Mouse (Mus musculus) heart, embryonic 11.5 days (tissue): Measurements from ENCODE around the gene Arhgap9. TPM values are rescaled to one million over a fixed set of nuclear protein-coding genes. Genes with fewer than 3 reads are reported as not detected.

ENCODE experiments used
- ATAC-seq: fragments of 200-750 bp; cut with Nextera tagmentation; replicated peaks from 2 replicates; pipeline ENCODE4 v1.8.0; 2017; ENCODE audit warnings: moderate library complexity; ENCODE audit not compliant: insufficient number of reproducible peaks, low FRiP score, low TSS enrichment
- H3K27ac ChIP-seq: fragments of 300-500 bp; sonication (generic); 2 replicates; pipeline ENCODE4 v1.5.1; 2014; ENCODE audit warnings: mild to moderate bottlenecking, low read depth, low read length
- H3K27me3 ChIP-seq: fragments of 300-500 bp; sonication (generic); 2 replicates; pipeline ENCODE4 v1.6.1; 2014; ENCODE audit warnings: mild to moderate bottlenecking, low read length, mixed read lengths; ENCODE audit not compliant: control insufficient read depth, insufficient read depth
- H3K36me3 ChIP-seq: fragments of 300-500 bp; sonication (generic); 2 replicates; pipeline ENCODE4 v1.6.1; 2014; ENCODE audit warnings: mild to moderate bottlenecking, low read length, moderate library complexity, mixed read lengths; ENCODE audit not compliant: control insufficient read depth, insufficient read depth
- H3K4me1 ChIP-seq: fragments of 300-500 bp; sonication (generic); 2 replicates; pipeline ENCODE4 v1.6.1; 2014; ENCODE audit warnings: low read length; ENCODE audit not compliant: control insufficient read depth, insufficient read depth
- H3K4me2 ChIP-seq: fragments of 300-500 bp; sonication (generic); 2 replicates; pipeline ENCODE4 v1.6.1; 2014; ENCODE audit warnings: mild to moderate bottlenecking, moderate library complexity
- H3K4me3 ChIP-seq: fragments of 300-500 bp; sonication (generic); 2 replicates; pipeline ENCODE4 v1.5.1; 2014; ENCODE audit warnings: low read depth, low read length
- H3K9ac ChIP-seq: fragments of 300-500 bp; sonication (generic); 2 replicates; pipeline ENCODE4 v1.6.1; 2014; ENCODE audit warnings: mild to moderate bottlenecking, low read depth, low read length, moderate library complexity
- H3K9me3 ChIP-seq: fragments of 300-500 bp; sonication (generic); replicated peaks from 2 replicates; pipeline ENCODE4 v1.6.1; 2016; ENCODE audit warnings: low read length; ENCODE audit not compliant: control insufficient read depth
- WGBS: fragments of 180-500 bp; shearing (Covaris S2); extraction: QIAGEN DNeasy Blood & Tissue Kit; methylation state at CpG from one replicate; pipeline ENCODE4 v1.1.7; 2014; ENCODE audit not compliant: insufficient replicate concordance; 5-methylcytosine and 5-hydroxymethylcytosine counted together
- polyA plus RNA-seq: library from polyadenylated mRNA; unstranded; fragments of >200 nt; fragmentation: Nextera tagmentation; extraction: Ambion mirVana; gene quantifications from 2 replicates; pipeline ENCODE4 v1.2.1, GENCODE M21; 2014

The Arhgap9 gene
- polyA plus RNA-seq, 1 experiment from 2014 or later = 1.7 TPM

- Histone ChIP-seq H3K4me3 (peak overlapping the region; percentile 84), H3K9me3 (no peaks in the 10 kb centered on the region), H3K4me2 (peak overlapping the region; percentile 93), H3K27me3 (no peaks in the 10 kb centered on the region), H3K36me3 (peaks cover 30% of the 10 kb centered on the region), H3K9ac (peak overlapping the region; percentile 88), H3K27ac (peak overlapping the region; percentile 98), H3K4me1 (peaks cover 49% of the 10 kb centered on the region)
- WGBS = under 1% methylated on average over 45 of the region's 47 CpGs
- peak; percentile 88 for ATAC-seq
These were observed 31.3 kb upstream of the Arhgap9 start for GRCm38 (mm10) chr10:127290307-127290929.

GRCm38 (mm10) chr10:127290930-127291880 is 30.6 kb upstream of the Arhgap9 start:
- H3K9ac ChIP-seq = peak overlapping the region; percentile 88
- ATAC-seq = peak; percentile 43; the same call in 1 of the 2 replicates
- H3K4me1 ChIP-seq = peaks cover 44% of the 10 kb centered on the region
- H3K27ac ChIP-seq = peak overlapping the region; percentile 98
- H3K9me3 ChIP-seq = no peaks in the 10 kb centered on the region
- 2% methylated on average over 19 of the region's 19 CpGs for WGBS
- H3K36me3 ChIP-seq = peaks cover 31% of the 10 kb centered on the region
- no peaks in the 10 kb centered on the region for H3K27me3 ChIP-seq
- H3K4me2 ChIP-seq = peak overlapping the region; percentile 93
- H3K4me3 ChIP-seq = peak overlapping the region; percentile 84

- peak overlapping the region; percentile 84 for H3K4me3 ChIP-seq
- peak overlapping the region; percentile 98 for H3K27ac ChIP-seq
- no peaks in the 10 kb centered on the region for H3K9me3 ChIP-seq
- no peak for ATAC-seq
- WGBS = 13% methylated on average over 5 of the region's 5 CpGs
- no peaks in the 10 kb centered on the region for H3K27me3 ChIP-seq
- H3K4me1 ChIP-seq = peaks cover 38% of the 10 kb centered on the region
- H3K36me3 ChIP-seq = peaks cover 29% of the 10 kb centered on the region
- H3K9ac ChIP-seq = peak overlapping the region; percentile 88
- peak overlapping the region; percentile 93 for H3K4me2 ChIP-seq
These were observed 29.7 kb upstream of the Arhgap9 start for GRCm38 (mm10) chr10:127291881-127292638.

GRCm38 (mm10) chr10:127292987-127293538 is 28.7 kb upstream of the Arhgap9 start:
- peaks cover 36% of the 10 kb centered on the region for H3K4me1 ChIP-seq
- H3K27ac ChIP-seq = no peak overlapping the region
- peaks cover 30% of the 10 kb centered on the region for H3K36me3 ChIP-seq
- peak overlapping the region; percentile 16; the same call in 1 of the 2 replicates for H3K4me3 ChIP-seq
- no peaks in the 10 kb centered on the region for H3K27me3 ChIP-seq
- 70% methylated on average over 6 of the region's 6 CpGs for WGBS
- no peak for ATAC-seq
- H3K9me3 ChIP-seq = no peaks in the 10 kb centered on the region
- H3K4me2 ChIP-seq = peak overlapping the region; percentile 93
- no peak overlapping the region for H3K9ac ChIP-seq

GRCm38 (mm10) chr10:127293590-127294113 is 28.1 kb upstream of the Arhgap9 start:
- Histone ChIP-seq H3K4me1 (peaks cover 35% of the 10 kb centered on the region), H3K27me3 (no peaks in the 10 kb centered on the region), H3K36me3 (peaks cover 30% of the 10 kb centered on the region), H3K9ac (no peak overlapping the region), H3K4me3 (no peak overlapping the region), H3K27ac (no peak overlapping the region), H3K9me3 (no peaks in the 10 kb centered on the region), H3K4me2 (no peak overlapping the region)
- 85% methylated on average over 3 of the region's 3 CpGs for WGBS
- no peak for ATAC-seq

GRCm38 (mm10) chr10:127294895-127295510 is 26.8 kb upstream of the Arhgap9 start:
- H3K27me3 ChIP-seq = no peaks in the 10 kb centered on the region
- H3K4me3 ChIP-seq = no peak overlapping the region
- H3K4me2 ChIP-seq = no peak overlapping the region
- H3K9me3 ChIP-seq = no peaks in the 10 kb centered on the region
- H3K4me1 ChIP-seq = peaks cover 30% of the 10 kb centered on the region
- no peak overlapping the region for H3K27ac ChIP-seq
- 92% methylated on average over 10 of the region's 10 CpGs for WGBS
- H3K36me3 ChIP-seq = peaks cover 41% of the 10 kb centered on the region
- ATAC-seq = no peak
- H3K9ac ChIP-seq = no peak overlapping the region

GRCm38 (mm10) chr10:127295986-127296794 is 25.6 kb upstream of the Arhgap9 start:
- ATAC-seq = no peak
- WGBS = 88% methylated on average over 24 of the region's 24 CpGs
- Histone ChIP-seq H3K4me1 (peaks cover 30% of the 10 kb centered on the region), H3K36me3 (peaks cover 46% of the 10 kb centered on the region), H3K4me2 (no peak overlapping the region), H3K27me3 (no peaks in the 10 kb centered on the region), H3K4me3 (no peak overlapping the region), H3K9me3 (no peaks in the 10 kb centered on the region), H3K27ac (no peak overlapping the region), H3K9ac (no peak overlapping the region)
